Mouse (Mus musculus) frontal cortex, adult (tissue): Measurements from ENCODE around the gene P2ry14.

Source experiments
- ATAC-seq: cut with Nextera tagmentation; 2 replicates; pipeline ENCODE4 v1.9.2; 2017; ENCODE audit warnings: mild to moderate bottlenecking, moderate library complexity, mixed read lengths; ENCODE audit not compliant: low TSS enrichment

Gene P2ry14

DNA sequence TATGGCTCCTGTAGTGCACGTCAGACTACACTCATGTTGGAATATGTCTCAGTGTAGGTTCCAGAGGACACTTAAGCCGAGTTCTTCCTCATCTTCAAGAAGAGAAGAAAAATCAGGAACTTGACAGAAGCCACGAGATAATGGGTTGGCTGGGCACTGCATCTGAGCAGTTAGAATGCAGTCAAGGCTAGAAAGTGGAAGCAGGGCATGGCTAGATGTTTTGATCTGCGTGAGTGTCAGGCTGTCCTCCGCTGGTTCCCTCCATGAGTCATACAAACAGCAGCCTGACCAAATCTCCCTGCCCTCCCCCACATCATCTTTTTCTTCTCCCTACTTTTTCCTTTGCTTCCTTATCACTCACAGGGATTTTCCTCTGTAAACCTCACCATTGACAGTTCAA, at the start of gene P2ry14:
P2ry14 (minus strand) TSS at position 195 of the 400 bp plus-strand sequence.
- no peak for ATAC-seq

DNA sequence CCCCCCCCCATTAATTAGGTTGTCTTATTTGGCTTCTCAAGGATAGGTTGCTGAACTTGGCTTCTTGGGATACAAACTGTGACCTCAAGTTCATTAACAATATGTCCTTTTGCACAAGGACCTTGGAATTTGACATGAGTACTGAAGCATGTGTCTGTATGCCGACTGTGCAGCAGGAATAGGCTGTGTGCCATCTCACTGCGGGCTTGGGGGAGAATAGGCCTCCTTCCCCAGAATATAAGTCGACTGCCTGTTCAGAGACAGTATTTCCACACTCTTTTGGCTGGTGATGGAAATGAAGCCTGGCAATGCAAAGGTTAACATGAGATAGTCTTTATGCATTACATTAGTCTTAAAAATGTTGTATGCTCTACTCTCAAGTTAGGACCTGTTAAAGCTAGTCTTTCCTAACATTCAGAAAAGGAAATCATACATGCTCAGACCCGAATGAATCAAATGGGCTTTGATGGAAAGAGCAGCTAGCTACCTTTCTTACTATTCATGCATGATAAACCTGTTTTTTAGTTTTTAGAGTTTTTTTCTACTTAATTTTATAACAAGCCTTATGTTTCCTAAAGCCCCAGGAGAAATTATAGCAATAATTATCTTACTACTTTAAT, 44.0 kb upstream of the P2ry14 start:
- ATAC-seq = no peak

DNA sequence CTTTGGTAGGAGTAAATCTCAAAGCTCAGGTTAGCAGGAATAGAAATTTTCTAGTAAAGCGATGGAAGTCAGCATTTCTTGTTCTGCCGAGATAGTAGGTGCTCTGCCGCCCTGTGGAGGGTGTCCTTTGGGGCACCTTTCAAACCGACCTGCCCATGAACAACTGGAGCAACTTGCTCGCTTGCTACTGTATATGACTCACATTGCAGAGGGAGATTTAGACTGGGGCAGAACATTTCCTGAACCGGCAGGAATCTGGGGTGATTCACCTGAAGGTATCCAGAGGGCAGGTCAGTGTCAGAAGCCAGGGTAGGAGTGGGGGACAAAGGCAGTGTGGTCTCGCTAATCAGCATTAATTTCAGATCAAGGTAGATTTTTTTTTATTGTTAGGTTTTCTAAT, 41.5 kb upstream of the P2ry14 start, which contains the start of gene Gpr87:
Gpr87 (minus strand) TSS at position 167 of the 400 bp plus-strand sequence.
- ATAC-seq = no peak

DNA sequence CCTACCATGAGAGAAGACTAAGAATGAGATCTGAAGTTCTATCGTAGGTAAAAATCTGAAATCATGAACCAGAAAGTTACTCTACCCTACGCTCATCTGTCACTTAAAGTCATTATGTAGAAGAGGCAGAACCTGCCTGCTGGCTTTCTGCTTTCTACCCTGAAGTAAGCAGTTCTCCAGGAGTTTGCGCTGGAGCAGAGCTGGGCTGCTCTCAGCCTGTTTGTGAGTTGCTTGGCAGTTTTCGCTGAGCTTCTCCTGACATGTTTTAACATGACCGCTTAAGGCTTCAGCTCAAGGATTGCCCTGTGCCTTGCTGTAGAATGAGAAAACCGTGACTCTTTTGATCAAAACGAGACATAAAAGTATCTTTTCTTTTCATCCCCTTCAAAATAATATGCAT, 40.7 kb upstream of the P2ry14 start:
- ATAC-seq = no peak

DNA sequence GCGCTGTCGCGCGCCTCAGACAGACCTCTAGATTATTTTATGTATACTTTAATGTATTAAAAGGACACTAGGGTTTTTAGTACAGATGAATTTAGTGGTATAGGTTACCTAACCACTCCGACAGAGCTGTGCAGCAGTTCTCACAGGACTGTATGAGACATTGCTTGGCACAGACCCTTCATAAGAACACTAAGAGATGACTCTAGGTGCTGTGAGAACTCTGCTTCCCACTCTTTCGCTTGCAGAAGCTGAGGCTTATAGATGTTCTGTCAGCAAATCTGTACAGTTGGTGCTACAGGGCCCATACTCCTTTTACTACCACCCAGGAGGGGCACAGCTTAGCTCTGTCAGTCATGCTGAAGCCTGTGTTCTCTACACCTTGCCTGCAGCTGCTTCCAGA, 38.3 kb upstream of the P2ry14 start:
- peak; percentile 91 for ATAC-seq

DNA sequence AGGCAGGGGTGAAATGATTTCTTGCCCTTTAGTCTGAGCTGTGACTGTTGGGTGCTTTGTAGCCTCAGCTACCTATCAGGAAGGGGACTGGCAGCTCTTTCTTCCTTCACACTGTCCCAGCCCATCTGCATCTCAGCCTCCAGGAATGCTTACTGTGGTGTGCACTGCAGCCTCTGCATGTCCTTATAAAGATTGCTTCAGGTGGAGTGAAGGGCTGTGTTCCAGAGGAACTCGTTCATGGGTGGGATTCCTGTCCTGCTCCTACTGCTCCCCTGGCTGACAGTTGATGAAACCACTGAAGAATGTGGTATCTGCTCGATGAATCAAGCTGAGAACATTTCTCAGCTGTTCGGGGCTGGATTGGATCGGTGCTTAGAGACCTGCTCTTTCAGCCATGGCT, 33.9 kb upstream of the P2ry14 start:
- ATAC-seq = no peak

DNA sequence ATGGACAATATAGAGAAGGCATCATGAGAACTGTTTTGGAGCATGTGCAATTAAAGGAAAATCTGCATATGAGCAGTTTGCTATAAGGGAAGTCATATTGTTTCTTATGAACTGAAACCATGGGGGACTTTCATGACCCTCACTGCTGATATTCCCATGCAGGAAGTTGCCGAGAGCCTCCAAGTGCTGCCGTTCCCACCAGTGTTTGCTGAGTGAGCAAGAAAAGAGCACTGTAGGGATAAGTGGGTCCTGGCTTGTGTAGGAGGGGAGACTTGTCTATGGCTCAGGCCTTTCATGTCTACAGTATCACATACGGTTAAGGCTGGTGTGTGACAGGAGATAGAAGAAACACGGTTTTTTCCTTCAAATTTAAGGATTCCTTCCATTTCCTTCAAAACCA, 32.2 kb upstream of the P2ry14 start:
- ATAC-seq = no peak

DNA sequence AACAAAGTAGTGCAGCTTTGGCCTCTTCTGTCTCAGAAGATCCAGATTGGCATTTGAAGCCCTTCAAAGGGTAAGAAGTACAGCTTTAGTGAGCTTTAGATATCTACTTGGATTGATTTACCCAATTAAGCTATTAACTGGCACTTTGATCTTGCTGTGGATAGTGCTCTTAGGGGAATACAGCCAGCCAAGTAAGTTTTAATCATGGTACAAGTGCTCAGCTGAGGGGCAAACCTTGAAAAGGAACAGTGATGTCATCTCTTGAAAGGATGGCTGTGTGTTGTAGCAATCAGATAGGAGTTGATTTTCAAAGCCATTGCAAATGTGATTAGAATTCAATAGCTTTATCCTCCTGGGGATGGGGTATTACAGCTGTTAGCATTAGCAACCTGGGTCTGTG, 28.7 kb upstream of the P2ry14 start:
- ATAC-seq = no peak

DNA sequence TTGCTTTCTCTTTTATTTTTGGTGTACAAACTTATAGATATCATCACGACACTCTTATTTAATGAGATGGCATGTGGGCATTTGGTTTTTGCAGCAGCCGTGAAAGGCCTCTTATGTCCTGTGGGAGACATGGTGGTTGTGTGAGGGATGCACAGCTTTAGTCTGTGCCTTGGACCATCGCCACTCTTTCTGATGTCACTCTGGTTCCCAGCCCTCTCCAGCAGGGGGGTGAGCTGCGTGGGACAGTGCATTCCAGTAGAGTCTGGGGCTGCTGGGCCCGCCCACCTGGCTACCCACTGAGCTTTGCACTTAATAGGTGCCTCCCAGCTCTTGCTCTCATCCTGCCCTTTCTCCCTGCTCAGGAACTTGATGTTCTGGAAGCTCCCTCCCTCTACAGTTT, 27.7 kb upstream of the P2ry14 start:
- ATAC-seq = peak; percentile 59; the same call in 1 of the 2 replicates

DNA sequence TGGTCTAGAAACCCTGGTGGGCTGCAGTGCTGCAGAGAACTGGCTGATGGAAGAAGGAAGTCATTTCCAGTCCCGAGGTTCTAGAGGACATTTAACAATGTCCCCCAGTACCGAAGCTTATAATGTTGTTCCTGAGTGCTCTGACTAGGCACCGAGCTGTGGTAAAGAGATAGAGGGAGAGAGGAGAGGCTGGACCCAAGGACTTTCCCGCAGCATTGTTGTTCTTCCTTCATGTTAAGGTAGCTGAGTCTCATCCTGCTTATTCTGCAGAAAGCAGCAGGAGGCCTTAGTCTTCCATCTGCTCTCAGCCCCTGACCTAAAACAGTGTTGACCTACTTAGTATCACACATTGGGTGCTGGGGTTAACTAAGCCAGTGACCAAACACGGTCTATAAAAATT, 23.5 kb upstream of the P2ry14 start:
- ATAC-seq = no peak

DNA sequence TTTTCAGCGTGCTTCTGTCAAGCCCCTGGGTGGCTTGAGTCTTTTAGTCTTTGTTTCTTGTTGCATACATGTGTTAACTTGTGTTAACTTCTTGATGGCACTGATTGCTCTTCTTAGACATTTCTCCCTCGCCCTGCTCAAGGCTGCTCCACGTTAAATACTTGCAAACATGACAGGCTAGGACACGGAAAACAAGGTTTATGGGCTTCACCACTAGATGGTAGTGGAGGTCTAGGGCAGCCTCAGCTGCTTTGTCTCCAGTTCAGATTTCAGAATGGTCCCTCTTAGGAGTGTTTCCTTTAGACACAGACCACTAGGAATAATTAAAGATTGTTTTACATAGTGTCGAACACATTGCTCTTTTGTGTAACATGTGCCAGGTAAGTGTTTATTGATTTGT, 21.8 kb upstream of the P2ry14 start:
- ATAC-seq = peak; percentile 94

DNA sequence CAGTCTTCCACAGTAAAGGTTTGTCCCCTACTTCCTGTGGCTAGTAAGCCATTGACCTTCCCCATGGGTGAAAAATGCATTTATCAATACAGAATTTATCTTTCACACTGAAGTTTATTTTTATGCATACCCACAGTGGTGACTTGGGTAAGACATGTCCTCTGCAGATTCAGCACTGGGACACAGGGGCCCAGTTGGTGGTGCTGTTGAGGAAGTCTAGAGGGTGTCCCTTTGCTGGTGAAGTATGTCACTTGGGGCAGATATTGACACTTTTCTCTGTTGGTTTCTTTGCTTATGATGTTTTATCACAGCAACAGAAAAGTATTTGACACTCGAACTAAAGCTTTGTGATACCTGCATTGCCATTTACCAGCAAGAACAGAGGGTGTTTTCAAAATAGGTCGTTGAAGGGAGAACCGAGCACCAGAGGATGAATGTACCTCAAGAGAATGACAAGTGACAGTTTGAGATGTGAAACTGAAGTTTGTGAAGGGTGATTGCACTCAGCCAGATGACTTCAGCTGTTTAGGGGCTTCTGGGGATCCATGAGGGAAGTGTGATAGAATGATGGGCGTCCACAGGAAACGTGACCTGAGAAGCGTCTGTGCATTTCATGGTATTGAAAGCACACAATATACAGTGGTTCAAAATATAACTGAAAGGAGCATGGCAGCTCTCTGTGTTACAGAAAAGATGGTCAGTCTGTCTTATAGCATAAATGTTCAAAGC, 21.2 kb upstream of the P2ry14 start:
- no peak for ATAC-seq

DNA sequence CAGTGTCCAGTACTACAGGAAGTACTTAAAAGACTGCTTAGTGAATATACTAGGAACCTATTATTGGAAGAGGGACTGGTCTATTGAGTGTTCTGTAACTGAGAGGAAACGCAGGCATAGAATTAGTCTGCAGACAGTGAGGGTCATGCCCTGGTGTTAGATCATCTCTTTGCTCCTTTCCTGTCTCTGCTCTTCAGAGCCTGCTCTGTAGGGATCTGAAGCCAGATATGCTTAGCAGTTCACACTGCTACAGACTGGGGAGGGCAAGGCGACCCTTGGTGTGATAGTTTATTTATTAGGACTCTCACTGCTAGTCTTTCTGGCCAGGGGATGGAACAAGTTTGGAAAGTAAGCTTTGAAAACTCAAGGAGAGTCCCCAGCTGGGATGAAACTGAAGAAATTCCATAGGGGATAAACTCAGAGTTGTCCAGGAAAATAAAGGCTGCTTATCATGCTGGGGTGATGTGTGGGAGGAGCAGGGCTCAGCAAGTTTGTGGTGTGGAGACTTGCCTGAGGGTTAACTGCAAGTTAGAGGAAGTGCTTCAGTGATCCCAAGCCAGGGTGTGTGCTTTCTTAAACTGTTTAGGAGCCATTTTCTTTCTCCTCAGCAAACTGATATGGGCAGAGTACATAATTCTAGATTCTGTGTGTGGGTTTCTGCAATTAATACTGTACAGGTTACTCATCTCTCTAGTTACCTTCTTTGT, 16.7 kb upstream of the P2ry14 start:
- ATAC-seq = no peak

DNA sequence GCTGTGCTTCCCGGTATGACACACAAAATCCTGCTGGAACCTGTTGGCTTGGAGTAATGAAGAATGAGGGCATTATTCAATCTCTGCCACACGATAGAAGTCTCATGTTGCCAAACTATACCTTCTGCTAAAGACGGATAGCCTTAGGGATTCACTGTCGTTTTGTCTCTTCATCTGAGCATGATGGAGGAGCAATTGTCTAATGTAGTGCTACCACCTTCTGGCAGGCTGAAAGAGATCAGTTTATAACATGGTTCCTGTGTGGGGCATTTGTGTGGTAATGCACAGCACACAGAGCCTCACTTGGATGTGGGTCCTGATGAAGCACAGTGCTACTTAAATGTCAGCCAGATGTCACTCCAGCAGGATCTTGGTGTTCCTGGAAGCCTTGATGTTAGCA, 15.8 kb upstream of the P2ry14 start:
- ATAC-seq = peak; percentile 33; the same call in 1 of the 2 replicates

DNA sequence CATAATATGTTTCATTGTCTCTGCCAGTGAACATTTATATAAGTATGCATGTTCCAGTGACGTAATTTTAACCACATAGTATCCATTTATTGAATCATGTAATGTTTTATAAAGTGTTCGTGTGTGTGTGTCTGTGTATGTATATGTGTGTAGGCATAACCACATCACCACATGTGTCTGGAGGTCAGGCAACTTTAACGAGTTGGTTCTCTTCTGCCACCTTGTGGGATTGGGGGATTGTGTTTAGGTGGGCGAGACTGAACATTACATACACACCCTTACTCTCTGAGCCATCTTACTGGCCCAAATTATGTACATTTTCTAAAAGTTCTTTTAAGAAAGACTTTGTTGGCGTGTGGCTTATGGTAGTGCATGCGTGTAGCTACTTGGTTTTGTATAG, 15.1 kb upstream of the P2ry14 start:
- 0 out of 2 replicates have a peak, but pooled peaks have one; percentile 17 for ATAC-seq

DNA sequence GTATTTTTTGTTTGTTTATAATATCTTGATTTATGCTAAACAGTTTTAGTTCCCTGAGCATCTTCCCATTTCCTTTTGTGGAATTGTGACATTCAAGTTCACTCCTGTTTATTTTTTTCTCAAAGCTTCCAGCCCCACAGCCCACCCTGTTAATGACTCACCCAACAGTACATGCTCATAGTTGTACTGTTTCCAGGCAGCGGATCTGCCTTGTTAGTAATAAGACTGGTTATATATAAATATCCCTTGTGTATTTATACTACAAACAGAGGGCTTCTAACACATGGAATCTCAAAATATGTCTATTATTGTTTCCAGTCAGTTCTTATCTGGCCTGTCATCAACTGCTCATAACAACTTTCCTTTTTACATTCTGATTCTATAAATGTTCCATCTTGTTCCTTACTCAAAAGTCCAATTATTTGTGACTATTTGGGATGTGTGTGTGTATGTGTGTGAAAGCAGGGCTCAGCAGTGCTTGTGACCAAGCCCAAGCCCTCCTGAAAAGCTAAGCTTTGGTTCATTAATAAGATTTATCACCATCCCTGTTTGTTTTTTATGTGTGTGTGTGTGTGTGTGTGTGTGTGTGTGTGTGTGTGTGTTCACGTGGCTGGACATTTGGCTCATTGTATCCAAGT, 14.1 kb upstream of the P2ry14 start:
- peak; percentile 57 for ATAC-seq

DNA sequence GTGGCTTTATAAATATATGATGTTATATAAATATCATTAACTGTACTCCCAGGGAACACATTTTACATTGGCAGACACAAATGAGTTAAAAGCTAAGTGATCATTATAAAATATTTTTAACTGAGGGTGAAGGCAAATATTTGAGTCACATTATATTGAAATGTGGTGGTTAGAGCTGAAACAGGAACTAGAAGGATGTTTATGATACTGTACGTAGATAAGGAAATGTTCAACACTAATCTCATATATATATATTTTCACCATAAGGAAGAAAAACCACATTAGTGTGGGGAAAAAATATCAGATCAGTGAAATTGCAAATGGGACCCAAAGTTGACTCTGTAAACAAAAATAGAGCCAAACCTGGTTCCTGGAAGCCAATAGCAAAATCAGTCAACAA, 7.0 kb upstream of the P2ry14 start:
- no peak for ATAC-seq

DNA sequence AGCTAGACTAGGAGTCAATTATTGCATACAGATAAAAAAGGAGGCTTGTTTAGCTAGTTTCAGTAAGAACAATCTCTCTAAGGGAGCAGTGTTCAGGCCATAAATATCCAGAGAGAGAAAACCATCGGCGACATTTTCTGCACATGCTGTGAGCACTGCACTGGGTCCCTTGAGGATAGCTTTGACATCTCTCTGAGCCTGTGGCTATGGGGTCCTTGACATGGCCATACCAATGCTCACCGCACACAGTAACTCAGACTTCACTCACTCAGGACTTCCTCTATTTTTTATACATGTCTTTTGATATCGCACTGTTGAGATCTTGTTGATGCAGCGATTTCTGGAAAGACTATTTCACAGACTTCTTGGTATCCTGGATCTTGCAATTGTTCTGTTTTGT, 3.6 kb upstream of the P2ry14 start:
- no peak for ATAC-seq

DNA sequence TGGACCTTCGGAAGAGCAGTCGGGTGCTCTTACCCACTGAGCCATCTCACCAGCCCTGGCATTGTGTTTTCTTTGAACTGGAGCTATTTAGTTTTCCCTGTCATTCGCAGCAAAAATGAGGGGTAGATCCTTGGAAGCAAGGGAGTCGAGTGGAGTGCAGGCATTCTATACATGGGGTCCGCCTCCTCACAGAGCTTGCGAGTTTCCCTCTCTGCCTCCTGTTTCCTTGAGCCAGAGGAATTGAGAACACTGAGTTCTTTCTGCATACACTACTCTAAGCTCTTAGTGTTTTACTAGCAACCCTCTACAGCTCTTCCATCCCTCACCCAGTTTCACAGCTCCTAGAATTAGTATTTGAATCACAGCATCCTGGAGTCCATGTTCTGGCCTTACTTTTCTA, 2.0 kb upstream of the P2ry14 start:
- ATAC-seq = peak; percentile 99

DNA sequence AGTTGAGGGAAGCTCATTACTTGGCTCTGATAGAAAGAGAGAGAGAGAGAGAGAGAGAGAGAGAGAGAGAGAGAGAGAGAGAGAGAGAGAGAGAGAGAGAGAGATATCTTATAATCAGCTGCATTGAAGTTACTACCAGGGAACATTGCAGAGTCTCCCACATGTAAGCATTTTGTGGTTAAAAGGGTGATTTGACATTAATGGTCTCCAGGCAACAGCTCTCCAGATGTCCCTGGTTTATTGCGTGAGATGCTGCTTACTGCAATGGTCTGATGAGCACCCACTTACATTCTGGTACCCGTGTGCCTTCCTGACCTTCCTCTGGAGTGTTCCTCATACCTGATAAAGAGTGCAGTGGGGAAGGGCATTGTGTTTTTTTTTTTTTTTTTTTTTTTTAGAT, 1.5 kb upstream of the P2ry14 start:
- no peak for ATAC-seq

DNA sequence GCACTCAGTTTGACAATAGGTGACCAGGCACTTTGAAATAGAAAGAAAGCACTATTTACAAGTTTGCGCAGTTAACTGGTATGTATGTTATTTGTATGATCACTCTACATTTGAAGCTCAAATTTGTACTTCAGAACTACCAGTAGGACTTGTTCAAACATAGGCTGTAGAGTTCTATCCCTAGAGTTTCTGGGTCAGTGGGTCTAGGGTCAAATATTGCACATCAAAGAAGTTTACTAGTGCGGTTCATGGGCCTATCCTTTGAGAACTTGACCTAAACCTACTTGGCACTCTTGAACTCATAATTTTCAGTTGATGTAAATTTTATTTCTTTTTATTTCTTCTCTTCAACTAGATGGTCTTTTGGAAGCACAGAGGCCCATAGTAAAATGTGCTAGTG, 2.8 kb downstream of the P2ry14 start:
- no peak for ATAC-seq

DNA sequence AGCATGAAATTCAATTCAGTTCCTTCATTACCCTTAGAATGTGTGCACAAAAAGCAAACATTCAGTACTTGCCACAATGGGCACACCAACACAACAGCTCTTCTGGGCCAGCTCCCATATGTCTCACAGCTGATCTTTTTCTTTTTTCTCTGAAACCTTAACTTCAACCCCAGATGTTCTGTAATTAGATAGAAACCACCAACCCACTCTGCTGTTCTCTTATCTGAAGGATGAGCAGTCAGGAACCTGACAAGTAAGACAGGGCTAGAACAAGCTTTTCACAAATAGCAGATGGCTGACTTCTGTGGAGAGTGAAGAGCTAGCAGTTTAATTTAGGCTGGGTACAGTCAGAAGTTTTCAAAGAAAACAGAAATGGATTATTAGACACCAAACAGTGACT, 3.8 kb downstream of the P2ry14 start:
- peak; percentile 74 for ATAC-seq

DNA sequence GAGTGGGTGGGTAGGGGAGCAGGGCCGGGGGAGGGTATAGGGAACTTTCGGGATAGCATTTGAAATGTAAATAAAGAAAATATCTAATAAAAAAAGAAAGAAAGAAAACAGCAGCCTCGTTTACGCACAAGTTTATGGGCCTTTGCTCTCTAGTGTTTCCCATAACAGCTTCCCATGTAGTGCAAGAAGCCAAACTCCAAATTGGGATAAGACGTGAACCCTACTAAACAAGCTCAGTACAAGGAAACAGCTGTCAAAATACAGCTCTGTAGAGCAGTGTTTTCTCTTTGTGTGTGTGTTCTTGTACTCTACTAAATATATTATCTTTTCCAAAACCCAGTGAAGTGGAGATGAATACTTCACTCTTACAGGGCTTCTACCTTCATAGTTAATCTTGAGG, 8.2 kb downstream of the P2ry14 start:
- ATAC-seq = no peak
